Comparison of ENCODE assay signal across 26 mouse cellular contexts in the genomic region with DNA sequence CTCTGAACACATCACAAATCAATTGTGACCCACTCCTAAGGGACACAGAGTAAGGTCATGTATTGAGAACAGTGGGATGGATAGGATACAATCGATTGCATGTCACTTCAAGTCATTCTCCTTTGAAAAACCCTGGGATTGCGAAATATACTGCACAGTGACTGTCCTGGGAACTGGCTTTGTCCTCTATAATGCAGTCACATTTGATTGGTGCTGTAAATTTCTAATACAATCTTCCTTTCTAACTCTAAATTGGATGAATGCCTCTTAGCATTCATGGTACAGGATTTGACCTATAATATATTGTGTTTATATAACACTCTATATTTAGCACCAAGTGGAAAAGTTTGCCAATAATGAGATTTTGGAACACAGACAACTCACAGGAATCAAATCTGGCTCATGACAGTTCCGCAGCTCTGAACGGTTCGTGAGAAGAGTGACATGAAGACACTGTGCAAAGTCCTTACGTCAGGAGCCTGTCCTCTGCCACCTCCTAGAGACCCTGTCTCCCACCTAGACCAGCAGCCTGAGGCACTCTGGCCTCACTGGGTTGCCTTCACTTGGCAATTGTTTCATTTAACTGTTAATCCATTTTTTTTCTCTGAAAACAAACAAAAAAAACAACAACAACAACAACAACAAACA.
A peak's percentile ranks its signal among the peaks of the same experiment; 100 is the strongest.
DNase-seq lines count a peak whose midpoint lies in the region; ATAC-seq and TF ChIP-seq lines count a peak whose summit lies in the region.
"Had no signal": no experiment of that assay in that cellular context is flagged by ENCODE, and none has a peak within 500 bp of the region (broad histone marks: within the 10 kb centered on the region; RNA-seq: fewer than 3 reads in every experiment).

No protein-coding gene starts in this region.

- no peak for DNase-seq in liver, postnatal 0 days
- DNase-seq in liver = no peak
- no peak for DNase-seq in lung, adult 18-20 months
- DNase-seq in brain, adult 2 months (ENCODE audit: low read depth, low spot score) = peak; percentile 13
- peak; percentile 30 for DNase-seq in gonadal fat pad, adult 2 months (ENCODE audit: low read depth)
- DNase-seq: adrenal gland, adult 8-10 months; adrenal gland, postnatal 25 days; cerebellum, adult 18-20 months; cerebellum, adult 9-10 months; cerebellum, postnatal 14 days; forebrain, postnatal 0 days; gastrocnemius, adult 2 months; gastrocnemius, postnatal 14 days; heart, adult 18-20 months; heart, postnatal 10 days; heart, postnatal 36 days had no signal

- H3K4me1 ChIP-seq in liver, postnatal 0 days (ENCODE audit: insufficient read depth) = 0 out of 2 replicates have a peak, but pooled peaks cover 2% of the 10 kb centered on the region
- H3K4me1 ChIP-seq in lung, embryonic 16.5 days (replicated peaks; ENCODE audit: control insufficient read depth, insufficient read depth, low read length) = peaks cover 5% of the 10 kb centered on the region; the same call in 1 of the 2 replicates
- H3K4me1 ChIP-seq in midbrain, embryonic 13.5 days (replicated peaks) = no peaks in the 10 kb centered on the region
- H3K4me1 ChIP-seq: forebrain, embryonic 12.5 days; heart, embryonic 12.5 days; heart, embryonic 15.5 days; hindbrain, embryonic 10.5 days; hindbrain, embryonic 13.5 days had no signal

- no peak overlapping the region for H3K27ac ChIP-seq in liver, postnatal 0 days (ENCODE audit: low read depth)
- H3K27ac ChIP-seq in lung, embryonic 16.5 days (ENCODE audit: low read length) = no peak overlapping the region
- no peak overlapping the region for H3K27ac ChIP-seq in midbrain, embryonic 13.5 days
- H3K27ac ChIP-seq: forebrain, embryonic 12.5 days; gastrocnemius, adult 2 months; heart, embryonic 15.5 days; hindbrain, embryonic 10.5 days; hindbrain, embryonic 13.5 days had no signal

- peak; percentile 57; the same call in 1 of the 2 replicates for ATAC-seq in liver, postnatal 0 days
- peak; percentile 84 for ATAC-seq in lung, embryonic 16.5 days (ENCODE audit: low read depth)
- ATAC-seq in midbrain, embryonic 13.5 days = no peak
- ATAC-seq: activated CD4-positive, CD25-positive, alpha-beta regulatory T cell, adult 4 months; CD4-positive, CD25-positive, alpha-beta regulatory T cell, adult 4 months; forebrain, postnatal 0 days; hindbrain, embryonic 16.5 days had no signal

- no peak for TF ChIP-seq EP300 in liver, postnatal 0 days (IDR thresholded peaks at IDR 0.05; ENCODE audit: low read depth)

- WGBS in liver, postnatal 0 days (ENCODE audit: insufficient replicate concordance) = 63% methylated on average over 6 of the region's 6 CpGs
- WGBS in lung, embryonic 16.5 days = 37% methylated on average over 6 of the region's 6 CpGs
- WGBS in midbrain, embryonic 13.5 days = 89% methylated on average over 6 of the region's 6 CpGs

- no peaks in the 10 kb centered on the region for H3K9me3 ChIP-seq in liver, postnatal 0 days (ENCODE audit: low read length)
- no peaks in the 10 kb centered on the region for H3K9me3 ChIP-seq in lung, embryonic 16.5 days (ENCODE audit: control insufficient read depth, low read length)
- no peaks in the 10 kb centered on the region for H3K9me3 ChIP-seq in midbrain, embryonic 13.5 days
- H3K9me3 ChIP-seq: forebrain, embryonic 12.5 days; heart, embryonic 12.5 days; heart, embryonic 15.5 days; hindbrain, embryonic 10.5 days; hindbrain, embryonic 13.5 days had no signal

- TF ChIP-seq CTCF in liver, postnatal 0 days (IDR thresholded peaks at IDR 0.05; ENCODE audit: low read depth) = no peak

- no peak overlapping the region for H3K9ac ChIP-seq in liver, postnatal 0 days (replicated peaks)
- H3K9ac ChIP-seq in lung, embryonic 16.5 days (ENCODE audit: low read length) = no peak overlapping the region
- no peak overlapping the region for H3K9ac ChIP-seq in midbrain, embryonic 13.5 days (replicated peaks)
- H3K9ac ChIP-seq: forebrain, embryonic 12.5 days; forebrain, postnatal 0 days; heart, embryonic 12.5 days; heart, embryonic 15.5 days; hindbrain, embryonic 13.5 days had no signal

- no peaks in the 10 kb centered on the region for H3K27me3 ChIP-seq in liver, postnatal 0 days (ENCODE audit: insufficient read depth, low read length)
- no peaks in the 10 kb centered on the region for H3K27me3 ChIP-seq in lung, embryonic 16.5 days (ENCODE audit: control insufficient read depth, insufficient read depth, low read depth, low read length)
- H3K27me3 ChIP-seq in midbrain, embryonic 13.5 days = no peaks in the 10 kb centered on the region
- H3K27me3 ChIP-seq: forebrain, embryonic 12.5 days; heart, embryonic 12.5 days; heart, embryonic 15.5 days; hindbrain, embryonic 13.5 days had no signal

- H3K4me3 ChIP-seq in liver, postnatal 0 days (ENCODE audit: low read depth, low read length) = no peak overlapping the region
- H3K4me3 ChIP-seq in lung, embryonic 16.5 days (ENCODE audit: low read length) = no peak overlapping the region
- no peak overlapping the region for H3K4me3 ChIP-seq in midbrain, embryonic 13.5 days (replicated peaks)
- H3K4me3 ChIP-seq: forebrain, embryonic 12.5 days; gastrocnemius, adult 2 months; heart, embryonic 12.5 days; heart, embryonic 15.5 days; hindbrain, embryonic 10.5 days; hindbrain, embryonic 13.5 days had no signal

- H3K4me2 ChIP-seq in liver, postnatal 0 days (ENCODE audit: low read depth, low read length) = no peak overlapping the region
- no peak overlapping the region; the same call in 1 of the 2 replicates for H3K4me2 ChIP-seq in lung, embryonic 16.5 days (ENCODE audit: low read depth, low read length)
- no peak overlapping the region for H3K4me2 ChIP-seq in midbrain, embryonic 13.5 days (replicated peaks)
- H3K4me2 ChIP-seq: forebrain, embryonic 12.5 days; heart, embryonic 12.5 days; heart, embryonic 15.5 days; hindbrain, embryonic 13.5 days had no signal

- H3K36me3 ChIP-seq in liver, postnatal 0 days (replicated peaks; ENCODE audit: insufficient read depth, low read length) = no peaks in the 10 kb centered on the region
- no peaks in the 10 kb centered on the region for H3K36me3 ChIP-seq in lung, embryonic 16.5 days (ENCODE audit: control insufficient read depth, insufficient read depth, low read length)
- no peaks in the 10 kb centered on the region for H3K36me3 ChIP-seq in midbrain, embryonic 13.5 days
- H3K36me3 ChIP-seq: forebrain, embryonic 12.5 days; heart, embryonic 12.5 days; heart, embryonic 15.5 days; hindbrain, embryonic 10.5 days; hindbrain, embryonic 13.5 days had no signal

Comparison
In these comparisons a context has a peak if more than half of its experiments do, and no peak if none do; other contexts are left out.
1. DNase-seq: peak in brain, adult 2 months (single experiment) and gonadal fat pad, adult 2 months (single experiment); none in liver, postnatal 0 days (single experiment), liver (single experiment) and lung, adult 18-20 months (0 of 2).